Mouse (Mus musculus) hindbrain, postnatal 0 days (tissue): ENCODE data around the gene Speer4f2. TPM values are rescaled to one million over a fixed set of nuclear protein-coding genes. Genes with fewer than 3 reads are reported as not detected.

ENCODE experiments used
- ATAC-seq: fragments of 200-750 bp; cut with Nextera tagmentation; 2 replicates; pipeline ENCODE4 v1.8.0; 2017; ENCODE audit warnings: mild to moderate bottlenecking, moderate TSS enrichment, moderate library complexity
- DNase-seq: peaks from one replicate; pipeline ENCODE4 v3.0.0-alpha.2; 2015; ENCODE audit warnings: low spot score
- H3K27ac ChIP-seq: fragments of 300-500 bp; sonication (generic); 2 replicates; pipeline ENCODE4 v1.5.1; 2014; ENCODE audit warnings: mild to moderate bottlenecking
- H3K27me3 ChIP-seq: fragments of 300-500 bp; sonication (generic); 2 replicates; pipeline ENCODE4 v1.6.1; 2014; ENCODE audit warnings: low read length, mixed read lengths; ENCODE audit not compliant: insufficient read depth
- H3K36me3 ChIP-seq: fragments of 300-500 bp; sonication (generic); 2 replicates; pipeline ENCODE4 v1.6.1; 2014; ENCODE audit warnings: low read length, mixed read lengths; ENCODE audit not compliant: insufficient read depth
- H3K4me1 ChIP-seq: fragments of 300-500 bp; sonication (generic); 2 replicates; pipeline ENCODE4 v1.6.1; 2014; ENCODE audit warnings: antibody characterized with exemption, low read length, mixed read lengths; ENCODE audit not compliant: insufficient read depth
- H3K4me2 ChIP-seq: fragments of 300-500 bp; sonication (generic); 2 replicates; pipeline ENCODE4 v1.6.1; 2014; ENCODE audit warnings: low read depth, mild to moderate bottlenecking, low read length, moderate library complexity, mixed read lengths
- H3K4me3 ChIP-seq: fragments of 300-500 bp; sonication (generic); 2 replicates; pipeline ENCODE4 v1.5.1; 2014; ENCODE audit warnings: low read length
- H3K9ac ChIP-seq: fragments of 300-500 bp; sonication (generic); replicated peaks from 2 replicates; pipeline ENCODE4 v1.6.1; 2014; ENCODE audit warnings: mild to moderate bottlenecking, low read length, moderate library complexity, mixed read lengths
- H3K9me3 ChIP-seq: fragments of 300-500 bp; sonication (generic); 2 replicates; pipeline ENCODE4 v1.6.1; 2016; ENCODE audit warnings: low read length, mixed read lengths
- CTCF ChIP-seq: IDR thresholded peaks from 2 replicates; pipeline ENCODE4 v1.5.1; 2016; ENCODE audit warnings: antibody characterized with exemption, control low read depth, low read depth
- WGBS: fragments of 180-500 bp; shearing (Covaris S2); extraction: QIAGEN DNeasy Blood & Tissue Kit; methylation state at CpG from one replicate; pipeline ENCODE4 v1.1.7; 2014; 5-methylcytosine and 5-hydroxymethylcytosine counted together
- polyA plus RNA-seq: library from polyadenylated mRNA; unstranded; fragments of >200 nt; fragmentation: Nextera tagmentation; extraction: Ambion mirVana; gene quantifications from 2 replicates; pipeline ENCODE4 v1.2.1, GENCODE M21; 2015
- total RNA-seq: library from RNA; depleted of rRNA; stranded (reverse); fragments of >200 nt; gene quantifications from 2 replicates; pipeline ENCODE4 v1.2.3, GENCODE M21; 2014

Speer4f2 gene
- total and polyA plus RNA-seq, 2 experiments from 2014 or later, result not detected

DNA sequence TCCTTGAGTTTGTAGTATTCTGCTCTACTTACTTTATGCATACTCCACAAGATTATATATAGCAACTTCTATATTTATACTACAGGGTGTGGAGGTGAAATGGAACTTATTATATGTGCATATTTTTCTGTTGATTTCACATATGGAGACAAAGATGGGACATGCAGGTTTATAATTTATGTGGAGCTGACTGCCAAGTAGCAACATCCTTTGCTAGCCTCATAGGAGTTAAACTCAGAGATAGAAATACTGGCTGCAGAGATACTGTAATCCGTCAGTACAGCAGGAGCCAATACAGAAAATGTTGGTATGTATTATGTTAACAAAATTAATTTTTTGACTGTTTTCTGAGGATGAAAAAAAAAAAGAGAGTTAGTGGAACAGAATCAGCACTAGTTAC, 27.6 kb downstream of the Speer4f2 start:
- H3K9ac ChIP-seq, result no peak overlapping the region
- H3K9me3 ChIP-seq, result no peaks in the 10 kb centered on the region
- H3K4me1 ChIP-seq, result no peaks in the 10 kb centered on the region
- H3K36me3 ChIP-seq, result no peaks in the 10 kb centered on the region
- ATAC-seq (no peak), DNase-seq (no peak)
- no peaks in the 10 kb centered on the region for H3K27me3 ChIP-seq
- TF ChIP-seq CTCF, result no peak
- no peak overlapping the region for H3K4me2 ChIP-seq
- WGBS, result 85% methylated on average over 1 of the region's 1 CpGs
- no peak overlapping the region for H3K4me3 ChIP-seq
- no peak overlapping the region for H3K27ac ChIP-seq

DNA sequence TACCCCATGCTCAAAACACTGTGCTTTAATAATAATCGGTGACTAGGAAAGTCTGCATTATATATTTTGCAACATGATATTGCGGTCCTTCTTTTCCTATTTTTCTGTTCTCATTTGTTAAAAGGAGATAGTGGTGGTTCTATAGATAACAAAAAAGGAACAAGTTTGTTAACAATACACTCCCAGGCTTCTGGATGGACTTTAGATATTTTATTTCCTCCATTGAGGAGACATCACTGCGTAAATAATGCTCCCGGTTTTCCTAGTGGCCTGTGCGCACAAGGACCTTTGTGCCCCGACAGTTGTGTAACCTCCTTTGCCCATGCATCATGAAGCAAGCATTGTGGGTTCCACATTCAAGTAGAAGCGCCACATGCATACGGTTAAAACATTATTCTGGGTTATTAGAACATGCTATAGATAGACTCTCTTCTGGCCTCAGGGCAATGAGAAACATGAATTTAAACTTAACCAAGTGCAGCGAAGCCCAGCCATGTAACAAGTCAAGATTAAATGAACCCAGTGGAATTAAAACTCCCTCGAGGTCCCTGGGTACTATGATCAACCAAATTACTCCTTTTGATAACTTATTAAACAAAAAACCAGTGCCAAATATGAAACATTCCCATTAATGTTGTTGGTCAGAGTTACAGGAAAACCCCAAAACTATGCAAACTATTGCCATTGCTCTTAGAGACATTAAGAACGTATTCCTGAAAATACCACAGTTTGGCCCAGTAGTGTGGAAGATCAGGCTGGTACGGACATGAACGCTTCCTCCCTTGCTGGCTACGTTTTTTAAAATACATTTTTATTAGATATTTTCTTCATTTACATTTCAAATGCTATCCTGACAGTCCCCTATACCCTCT, 28.5 kb downstream of the Speer4f2 start:
- no peak for ATAC-seq
- Histone ChIP-seq H3K36me3 (no peaks in the 10 kb centered on the region), H3K9me3 (no peaks in the 10 kb centered on the region), H3K4me1 (no peaks in the 10 kb centered on the region), H3K27me3 (no peaks in the 10 kb centered on the region), H3K4me3 (no peak overlapping the region), H3K4me2 (no peak overlapping the region), H3K27ac (no peak overlapping the region), H3K9ac (no peak overlapping the region)
- WGBS, result 86% methylated on average over 14 of the region's 14 CpGs
- no peak for TF ChIP-seq CTCF
- DNase-seq, result no peak

DNA sequence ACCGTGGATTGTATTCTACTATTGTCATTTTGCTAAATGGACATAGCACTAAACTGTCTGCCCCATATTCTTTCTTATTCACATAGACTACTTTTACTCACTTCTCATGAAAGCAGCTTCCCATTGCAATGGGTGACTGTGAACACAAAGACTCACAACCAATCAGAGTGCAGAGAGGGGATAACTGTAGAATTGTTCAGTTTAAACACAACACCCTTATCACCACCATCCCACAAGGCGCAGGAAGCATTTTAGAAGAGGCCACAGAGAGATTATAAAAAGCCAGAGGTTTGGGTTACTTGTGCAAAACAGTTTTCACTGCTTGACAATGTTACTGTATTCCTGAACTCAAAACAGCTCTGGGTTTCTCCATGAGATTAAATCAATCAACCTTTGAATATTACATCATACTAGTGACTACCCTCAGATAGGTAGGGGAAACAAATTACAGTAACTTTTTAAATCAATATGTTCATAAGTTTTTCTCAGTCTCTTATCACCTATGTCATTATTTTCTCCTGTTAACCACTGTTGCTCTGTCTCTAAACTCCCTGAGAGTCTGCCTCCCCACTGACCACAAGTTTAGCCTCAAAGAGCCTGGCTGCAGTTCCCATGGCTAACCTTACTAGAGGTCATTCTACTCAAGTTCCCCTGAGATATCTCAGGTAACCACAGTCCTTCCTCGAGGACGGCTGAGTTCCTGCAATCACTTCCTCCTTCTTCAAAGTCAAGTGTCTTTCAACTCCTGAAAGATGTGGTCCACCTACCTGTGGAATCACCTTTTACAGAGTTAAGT, 29.5 kb downstream of the Speer4f2 start:
- Histone ChIP-seq H3K9me3 (no peaks in the 10 kb centered on the region), H3K27ac (no peak overlapping the region), H3K4me3 (no peak overlapping the region), H3K36me3 (no peaks in the 10 kb centered on the region), H3K9ac (no peak overlapping the region), H3K4me1 (no peaks in the 10 kb centered on the region), H3K27me3 (no peaks in the 10 kb centered on the region), H3K4me2 (no peak overlapping the region)
- ATAC-seq (no peak), DNase-seq (no peak)
- no peak for TF ChIP-seq CTCF
- 82% methylated on average over 4 of the region's 4 CpGs for WGBS

DNA sequence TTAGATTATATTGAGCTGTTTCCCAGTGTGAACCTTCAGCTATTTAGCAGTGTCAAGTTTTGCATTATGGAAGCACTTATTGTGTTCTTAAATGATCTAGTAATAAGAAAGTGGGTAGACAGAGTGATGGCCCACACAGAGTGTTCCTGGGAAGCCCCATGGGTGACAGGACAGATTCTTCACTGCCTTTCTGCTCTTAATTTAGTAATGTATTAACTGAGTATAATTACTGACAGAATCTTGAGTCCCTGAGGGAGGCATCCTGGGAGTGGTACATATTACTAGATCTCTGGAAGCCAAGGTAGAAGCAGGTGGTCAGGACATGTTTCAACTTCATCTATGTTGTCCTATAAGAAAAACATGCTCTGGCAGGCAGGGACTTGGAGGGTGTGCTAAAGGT, 30.6 kb downstream of the Speer4f2 start:
- Histone ChIP-seq H3K4me1 (no peaks in the 10 kb centered on the region), H3K9me3 (no peaks in the 10 kb centered on the region), H3K27me3 (no peaks in the 10 kb centered on the region), H3K36me3 (no peaks in the 10 kb centered on the region), H3K4me3 (no peak overlapping the region), H3K4me2 (no peak overlapping the region), H3K27ac (no peak overlapping the region), H3K9ac (no peak overlapping the region)
- ATAC-seq (no peak), DNase-seq (no peak)
- no peak for TF ChIP-seq CTCF

DNA sequence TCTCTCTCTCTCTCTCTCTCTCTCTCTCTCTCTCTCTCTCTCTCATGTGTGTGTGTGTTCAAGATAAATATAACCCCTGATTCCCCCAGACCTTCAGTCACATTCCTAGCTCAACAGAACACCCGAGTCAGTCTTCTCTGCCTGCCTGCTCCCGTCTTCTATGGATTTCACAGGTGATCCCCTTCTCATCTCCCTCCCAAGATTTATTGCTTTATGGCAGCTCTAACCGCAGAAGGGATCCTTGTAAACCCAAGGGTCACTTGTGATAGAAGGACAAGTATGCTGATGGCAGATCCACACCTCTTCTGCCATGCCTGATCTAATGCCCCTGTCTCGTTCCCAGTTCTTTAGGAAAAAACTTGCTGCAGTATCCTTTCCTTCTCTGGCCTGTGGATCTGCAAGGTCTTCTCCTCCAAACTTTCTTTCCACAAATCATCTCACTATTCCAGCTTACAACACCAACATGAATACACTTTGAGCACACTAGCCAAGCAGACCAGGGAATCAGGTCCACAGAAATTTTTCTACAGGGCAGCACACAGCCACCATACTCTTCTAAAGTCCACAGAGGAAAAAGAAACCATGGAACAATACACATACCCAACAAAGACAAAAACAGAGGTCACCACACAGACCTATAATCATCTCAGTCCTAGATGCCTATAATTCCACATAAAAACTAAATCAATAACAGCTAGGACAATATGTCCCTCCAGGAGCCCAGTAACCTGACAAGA, 36.1 kb downstream of the Speer4f2 start:
- Histone ChIP-seq H3K9me3 (no peaks in the 10 kb centered on the region), H3K4me2 (no peak overlapping the region), H3K4me3 (no peak overlapping the region), H3K36me3 (no peaks in the 10 kb centered on the region), H3K9ac (no peak overlapping the region), H3K27ac (no peak overlapping the region), H3K27me3 (no peaks in the 10 kb centered on the region), H3K4me1 (no peaks in the 10 kb centered on the region)
- DNase-seq (no peak), ATAC-seq (no peak)
- no peak for TF ChIP-seq CTCF
- 88% methylated on average over 4 of the region's 4 CpGs for WGBS

DNA sequence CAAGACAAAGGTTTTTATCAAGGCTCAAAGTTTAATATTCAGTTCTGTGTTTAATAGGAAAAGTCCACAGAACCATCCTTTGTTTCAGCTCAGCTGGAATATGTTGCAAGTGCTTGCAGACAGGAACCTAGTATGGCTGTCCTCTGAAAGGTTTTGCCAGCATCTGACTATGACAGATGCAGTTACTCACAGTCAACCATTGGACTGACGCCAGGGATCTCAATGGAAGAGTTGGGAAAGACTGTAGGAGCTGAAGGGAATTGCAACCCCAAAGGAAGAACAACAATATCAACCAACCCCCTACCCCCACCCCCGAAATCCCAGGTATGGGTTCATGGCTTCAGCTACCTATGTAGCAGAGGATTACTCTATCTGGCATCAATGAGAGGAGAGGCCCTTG, 44.2 kb downstream of the Speer4f2 start:
- Histone ChIP-seq H3K27me3 (no peaks in the 10 kb centered on the region), H3K9ac (no peak overlapping the region), H3K36me3 (no peaks in the 10 kb centered on the region), H3K9me3 (no peaks in the 10 kb centered on the region), H3K4me2 (no peak overlapping the region), H3K4me3 (no peak overlapping the region), H3K4me1 (no peaks in the 10 kb centered on the region), H3K27ac (no peak overlapping the region)
- TF ChIP-seq CTCF, result no peak
- 79% methylated on average over 2 of the region's 2 CpGs for WGBS
- peak; percentile 9 for DNase-seq
- ATAC-seq, result no peak
